25 mouse cellular contexts compared by ENCODE assay signal in genomic region chr4:84388991-84389390, GRCm38 (mm10).
DNase-seq lines count a peak whose midpoint lies in the region; ATAC-seq lines count a peak whose summit lies in the region.
"Had no signal": no experiment of that assay in that cellular context is flagged by ENCODE, and none has a peak within 500 bp of the region (broad histone marks: within the 10 kb centered on the region; RNA-seq: fewer than 3 reads in every experiment).

No protein-coding gene starts in this region.

- no peaks in the 10 kb centered on the region for H3K4me1 ChIP-seq in megakaryocyte, embryonic 14.5 days
- H3K4me1 ChIP-seq: forebrain, embryonic 13.5 days had no signal

- no peaks in the 10 kb centered on the region for H3K36me3 ChIP-seq in megakaryocyte, embryonic 14.5 days (replicated peaks; ENCODE audit: low read length)
- H3K36me3 ChIP-seq: forebrain, embryonic 10.5 days; heart, embryonic 10.5 days; heart, embryonic 13.5 days had no signal

- no peak for DNase-seq in frontal cortex, postnatal 25 days (ENCODE audit: low spot score in 2 of 2)
- DNase-seq in left cerebral cortex, adult 11 months (ENCODE audit: low spot score) = peak; percentile 14
- no peak for DNase-seq in left cerebral cortex, postnatal 10 days (ENCODE audit: extremely low spot score in 1 of 2, low spot score in 2 of 2)
- peak; percentile 79 for DNase-seq in brain, adult 2 months (ENCODE audit: low read depth, low spot score)
- DNase-seq in thymus, postnatal 36 days = no peak
- DNase-seq: adrenal gland, adult 8-10 months; adrenal gland, postnatal 25 days; cerebellum, adult 18-20 months; cerebellum, adult 9-10 months; cerebellum, postnatal 14 days; gastrocnemius, postnatal 10 days; gastrocnemius, postnatal 36 days; heart, adult 2 months; heart, postnatal 14 days; heart, postnatal 4 days had no signal

- peak overlapping the region; percentile 17 for H3K4me3 ChIP-seq in megakaryocyte, embryonic 14.5 days (replicated peaks)
- H3K4me3 ChIP-seq: forebrain, embryonic 10.5 days; forebrain, embryonic 13.5 days; heart, adult 2 months; heart, embryonic 10.5 days; heart, embryonic 13.5 days had no signal

- no peaks in the 10 kb centered on the region; the same call in 1 of the 2 replicates for H3K9me3 ChIP-seq in megakaryocyte, embryonic 14.5 days
- H3K9me3 ChIP-seq: forebrain, embryonic 10.5 days; forebrain, embryonic 13.5 days; heart, embryonic 10.5 days; heart, embryonic 13.5 days had no signal

- peaks cover 2% of the 10 kb centered on the region for H3K27me3 ChIP-seq in megakaryocyte, embryonic 14.5 days (replicated peaks)
- H3K27me3 ChIP-seq: forebrain, embryonic 13.5 days; heart, embryonic 13.5 days had no signal

- intact Hi-C loops in left cerebral cortex, postnatal 10 days (cut with DNase I) = no loop called here

- ATAC-seq in frontal cortex, adult (ENCODE audit: low TSS enrichment) = peak; percentile 100
- ATAC-seq in megakaryocyte, adult 5-6 weeks (ENCODE audit: poor library complexity, severe bottlenecking) = no peak
- ATAC-seq: activated CD4-positive, CD25-positive, alpha-beta regulatory T cell, adult 4 months; forebrain, embryonic 13.5 days; forebrain, embryonic 16.5 days; hindbrain, postnatal 0 days had no signal

Comparison
In these comparisons a context has a peak if more than half of its experiments do, and no peak if none do; other contexts are left out.
1. DNase-seq: peak in left cerebral cortex, adult 11 months (single experiment) and brain, adult 2 months (single experiment); none in frontal cortex, postnatal 25 days (0 of 2), left cerebral cortex, postnatal 10 days (0 of 2) and thymus, postnatal 36 days (0 of 2).